Mouse (Mus musculus) embryo, embryonic 11 days (tissue): ENCODE results near the gene 4931417E11Rik.

Experiments
- DNase-seq: peaks from one replicate; pipeline ENCODE4 v3.0.0-alpha.2; 2015

4931417E11Rik gene

DNA sequence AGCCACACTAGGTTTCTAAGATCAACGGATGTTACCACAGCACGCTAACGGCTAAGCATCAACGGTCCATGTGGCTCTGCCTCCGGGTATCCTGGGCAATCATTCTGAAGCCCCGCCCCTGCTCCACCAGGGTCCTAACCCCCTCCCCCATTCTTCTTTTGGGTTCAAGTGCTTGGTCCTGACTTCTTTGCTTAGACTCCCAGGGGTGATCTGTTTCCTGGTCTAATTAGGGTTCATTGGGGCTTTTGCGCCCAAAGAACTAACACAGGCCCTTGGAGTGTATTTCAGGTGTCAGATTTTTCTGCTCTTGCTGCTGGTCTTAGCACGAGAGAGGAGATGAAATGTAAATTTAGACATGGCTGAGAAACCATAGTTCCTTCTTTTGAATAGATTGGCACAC lies at the start of gene 4931417E11Rik:
Gene 4931417E11Rik, minus strand, starts transcription at position 101 of the 400 bp plus-strand sequence.
- no peak for DNase-seq

DNA sequence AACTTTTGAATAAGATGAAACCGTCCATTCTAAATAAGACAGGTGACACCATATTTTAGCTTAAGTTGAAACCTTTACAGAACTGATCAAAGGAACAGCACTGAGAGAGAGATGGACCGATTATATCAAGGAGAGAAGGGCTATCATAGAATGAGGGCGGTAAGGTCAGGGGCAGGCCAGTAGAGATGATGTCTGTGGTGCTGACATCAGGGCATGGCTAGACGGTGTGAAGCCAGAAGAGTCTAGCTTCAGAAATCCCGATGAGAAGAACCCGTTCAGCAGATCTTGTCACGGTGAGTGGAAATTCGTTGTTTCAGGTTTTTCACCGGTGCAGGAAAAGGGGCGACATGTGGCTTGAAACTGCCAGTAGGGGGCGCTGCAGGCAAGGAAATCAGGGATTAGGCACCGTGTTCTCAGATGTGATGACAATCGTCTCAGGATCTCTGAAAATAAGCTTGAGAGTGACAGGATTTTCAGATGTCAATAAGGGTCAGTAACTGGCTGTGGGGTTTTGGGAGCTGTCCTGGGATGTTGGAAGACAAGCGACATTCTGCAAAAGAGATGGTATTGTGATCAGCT lies 48.4 kb upstream of the 4931417E11Rik start:
- peak; percentile 78 for DNase-seq

DNA sequence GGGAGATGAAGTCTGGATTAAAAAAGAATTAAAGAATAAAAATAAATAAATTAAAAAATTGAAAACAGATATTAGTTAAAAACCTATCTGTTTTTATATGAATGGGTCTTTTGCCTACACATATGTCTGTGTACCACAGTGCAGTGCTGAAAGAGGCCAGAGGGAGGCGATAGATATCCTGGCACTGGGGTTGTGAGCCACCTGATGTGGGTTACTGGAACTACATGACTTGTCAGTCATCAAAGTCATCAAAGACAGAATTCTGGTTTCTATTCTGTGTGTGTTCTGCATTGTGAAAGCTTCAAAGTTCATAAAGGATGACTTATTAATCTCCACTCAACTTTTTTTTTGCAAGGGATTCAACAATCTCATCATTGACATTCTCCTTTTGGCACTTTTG lies 43.4 kb upstream of the 4931417E11Rik start:
- DNase-seq, result no peak

DNA sequence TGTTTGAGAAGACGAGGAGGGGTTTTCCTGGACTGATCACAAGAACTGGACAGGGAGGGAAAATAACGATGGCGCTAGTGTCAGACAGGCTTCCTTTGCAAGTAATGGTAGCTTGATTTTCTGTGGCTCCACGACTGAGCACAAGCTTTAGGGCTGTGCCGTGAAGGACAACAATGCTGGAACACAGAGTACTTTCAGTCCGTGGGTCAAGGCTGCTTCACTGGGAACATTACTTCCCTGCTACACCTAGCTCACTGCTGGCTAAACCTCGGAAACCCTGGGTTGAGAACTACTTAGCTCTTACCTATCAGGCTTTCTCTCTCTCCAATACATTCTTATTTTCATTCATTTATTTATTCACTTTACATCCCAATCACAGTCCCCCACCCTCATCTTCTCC lies 30.2 kb upstream of the 4931417E11Rik start:
- DNase-seq, result no peak

DNA sequence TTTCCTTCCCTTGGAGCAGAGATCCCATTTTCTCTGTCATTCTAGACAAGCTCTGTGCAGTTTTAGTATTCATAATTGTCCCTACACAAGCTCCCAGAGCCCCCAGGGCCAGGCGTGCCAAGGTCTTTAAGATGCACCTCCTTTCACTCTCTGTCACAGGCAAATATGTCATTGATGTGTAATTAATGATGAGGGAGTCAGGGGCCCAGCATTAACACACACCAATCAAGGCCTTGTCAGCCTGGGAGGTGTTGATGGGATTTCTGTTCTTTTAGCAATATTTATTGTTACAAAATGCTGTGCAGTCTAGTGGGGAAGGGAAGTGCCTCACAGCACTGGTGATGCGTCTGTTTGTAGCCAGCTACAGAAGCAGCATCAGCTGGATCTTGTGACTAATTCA lies 27.9 kb upstream of the 4931417E11Rik start:
- DNase-seq, result peak; percentile 8

DNA sequence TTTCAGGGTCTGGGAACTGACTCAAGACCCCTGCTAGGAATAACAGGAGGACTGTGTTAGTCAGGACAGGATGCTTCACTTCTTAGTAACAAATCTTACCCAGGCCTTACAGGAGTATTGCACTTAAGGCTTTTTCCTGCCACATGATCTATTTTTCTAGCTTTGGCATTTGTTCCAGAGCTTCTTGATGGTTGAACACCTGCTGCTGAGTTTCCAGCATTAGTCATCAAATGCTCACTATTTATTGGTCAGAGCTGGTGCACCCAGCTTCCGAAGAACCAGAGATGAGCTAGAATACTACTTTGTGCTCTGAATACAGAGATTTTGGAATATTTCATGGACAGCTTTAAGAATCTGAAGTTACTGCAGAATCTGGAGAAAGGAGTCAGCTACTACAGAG lies 21.1 kb upstream of the 4931417E11Rik start:
- no peak for DNase-seq

DNA sequence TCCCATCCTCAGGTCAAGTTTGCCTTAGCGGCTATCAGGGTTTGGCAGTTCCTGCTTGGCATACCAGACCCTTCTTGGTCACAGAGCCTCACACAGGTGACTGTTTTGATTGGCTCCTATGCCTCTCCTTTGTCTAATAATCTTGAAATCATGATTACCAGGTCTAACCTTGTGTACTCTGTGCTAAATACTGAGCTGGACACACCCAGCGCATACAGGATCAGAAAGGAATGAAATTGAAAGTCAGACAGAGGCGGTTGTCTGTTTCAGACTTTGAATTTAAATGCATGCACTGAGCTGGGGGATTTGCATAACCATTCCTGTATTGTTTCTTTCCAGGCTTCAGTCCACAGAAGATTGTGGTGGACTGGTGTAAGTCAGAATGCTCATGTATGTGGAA lies 16.1 kb upstream of the 4931417E11Rik start:
- DNase-seq, result no peak

DNA sequence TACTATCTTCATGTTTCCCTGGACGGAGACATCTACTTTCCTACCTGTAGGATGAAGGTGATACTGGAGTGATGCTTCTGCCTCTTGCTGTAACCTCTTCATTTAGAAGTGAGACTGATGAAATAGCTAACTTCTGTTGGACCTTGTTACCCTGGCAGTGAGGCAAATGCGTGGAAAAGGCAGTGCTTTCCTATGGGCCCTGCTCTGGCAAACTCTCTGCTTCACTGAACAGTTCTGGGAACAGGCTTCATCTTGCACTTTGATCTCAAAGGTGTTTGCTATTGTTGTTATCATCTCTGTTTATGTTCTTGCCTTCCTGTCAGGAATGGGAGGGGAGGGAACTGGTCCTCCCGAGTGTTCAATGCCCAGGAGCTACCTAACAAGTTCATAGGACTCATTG lies 3.4 kb downstream of the 4931417E11Rik start:
- no peak for DNase-seq

DNA sequence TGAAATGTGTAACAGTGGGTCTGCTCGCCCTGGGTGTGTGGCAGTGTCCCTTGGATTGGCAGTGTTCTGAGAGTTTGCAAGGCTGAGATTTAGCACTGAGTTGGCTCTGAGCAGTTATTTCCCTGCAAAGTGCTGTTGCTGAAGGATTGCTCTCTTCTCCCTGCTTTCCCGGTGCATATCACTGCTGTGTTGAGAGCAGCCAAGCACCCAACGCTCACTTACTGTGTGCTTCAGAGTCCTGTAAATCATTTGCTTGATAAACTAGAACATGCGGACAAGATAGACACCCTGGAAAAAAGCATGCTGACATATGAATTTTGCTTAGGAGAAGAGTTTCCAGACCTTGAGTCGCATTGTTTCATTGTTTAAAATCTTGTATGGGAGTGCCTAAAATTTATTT lies 6.9 kb downstream of the 4931417E11Rik start:
- DNase-seq, result no peak

DNA sequence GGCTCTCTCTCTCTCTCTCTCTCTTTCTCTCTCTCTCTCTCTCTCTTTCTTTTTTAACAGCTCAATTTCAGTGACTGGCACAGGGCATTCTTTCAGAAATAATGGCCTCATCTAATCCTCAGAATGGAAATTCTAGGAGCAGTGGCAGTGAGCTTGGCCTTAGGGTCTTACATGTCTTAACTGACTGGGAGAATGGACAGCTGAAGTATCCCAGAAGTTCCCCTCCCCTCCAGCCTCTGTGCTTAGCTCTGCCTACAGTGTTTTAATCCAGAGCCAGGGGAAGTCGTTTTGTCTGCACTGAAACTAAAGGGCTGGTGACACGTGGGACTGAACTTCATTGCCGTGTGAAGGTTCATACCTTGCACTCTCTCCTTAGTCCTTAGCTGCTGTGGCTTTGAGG lies 35.6 kb downstream of the 4931417E11Rik start:
- peak; percentile 5 for DNase-seq

DNA sequence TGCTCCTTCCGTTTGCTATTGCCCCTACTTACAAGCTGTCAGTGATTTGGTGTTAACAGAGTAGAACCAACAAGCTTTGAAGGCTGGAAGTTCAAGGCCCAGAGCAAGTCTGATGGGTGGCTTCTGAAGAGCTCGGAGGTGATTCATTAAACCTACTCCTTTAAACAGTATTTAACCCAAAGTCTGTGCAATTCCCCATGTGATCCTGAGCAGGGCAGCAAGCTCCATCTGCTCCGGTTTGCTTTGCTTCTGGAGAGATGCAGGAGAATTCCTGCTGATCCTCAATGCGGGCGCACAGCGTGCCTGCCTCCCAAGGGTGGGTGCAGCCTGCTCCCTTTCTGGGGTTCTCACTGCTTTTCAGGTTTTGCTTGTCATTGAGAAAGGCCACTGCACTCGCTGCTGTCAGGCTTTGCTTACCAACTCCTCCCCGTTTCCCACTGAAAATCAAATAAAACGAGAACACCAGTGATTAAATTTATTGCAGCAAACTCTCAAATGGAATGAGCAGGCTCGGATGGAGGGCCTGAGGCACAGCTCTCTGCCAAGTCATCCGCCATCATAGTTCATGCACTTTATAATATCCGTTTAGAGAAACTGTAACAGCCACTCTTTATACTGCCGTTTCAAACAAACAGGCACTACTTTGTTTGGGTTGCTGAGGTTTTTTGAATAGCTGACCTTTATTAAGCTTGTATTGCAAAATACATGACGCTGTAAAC lies 40.7 kb downstream of the 4931417E11Rik start:
- DNase-seq, result peak; percentile 13

DNA sequence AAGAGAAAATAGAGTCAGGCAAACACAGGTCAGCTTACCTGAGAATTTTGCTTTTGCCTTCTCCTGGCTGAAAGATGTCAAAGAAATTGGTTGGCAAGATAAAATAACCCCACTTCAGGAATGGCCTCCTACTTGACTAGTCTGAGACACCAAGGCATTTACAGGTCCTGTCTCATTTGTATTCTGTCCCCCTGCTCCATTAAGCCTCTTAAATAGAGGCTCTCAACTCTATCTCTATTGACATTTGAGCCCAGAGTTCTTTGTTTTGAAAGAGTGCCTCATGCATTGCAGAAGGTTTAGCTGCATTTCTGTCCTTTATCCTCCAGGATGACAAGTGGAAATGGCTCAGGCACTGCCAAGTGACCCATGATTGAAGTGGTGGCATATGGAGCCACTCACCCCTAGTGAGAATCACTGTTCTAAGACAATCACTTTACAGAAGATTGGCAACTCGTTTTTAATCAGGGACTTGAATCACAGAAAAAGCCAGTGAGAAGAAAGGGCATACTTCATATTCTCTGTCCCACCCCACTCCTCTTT lies 42.1 kb downstream of the 4931417E11Rik start:
- DNase-seq, result peak; percentile 44
